Mouse (Mus musculus) neural tube, postnatal 0 days (tissue): ENCODE results near the gene Gm26992. TPM values are rescaled to one million over a fixed set of nuclear protein-coding genes. Genes with fewer than 3 reads are reported as not detected.

ENCODE experiments used
- polyA plus RNA-seq: library from polyadenylated mRNA; unstranded; fragments of >200 nt; fragmentation: Nextera tagmentation; extraction: Ambion mirVana; gene quantifications from 2 replicates; pipeline ENCODE4 v1.2.1, GENCODE M21; 2015

Gene Gm26992
- polyA plus RNA-seq, result 0.54 TPM in 1 of 2 replicates, not detected in the other

GRCm38 (mm10) chrX:103421710-103422109, at the start of gene Gm26992:
Gene Gm26992, plus strand, starts transcription at chrX:103422010.

GRCm38 (mm10) chrX:103414167-103414566, 7.6 kb upstream of the Gm26992 start, which contains the start of gene Tsx:
Gene Tsx, plus strand, starts transcription at chrX:103414467.

Other genes starting within 250 kb of the Gm26992 start
- gene Nap1l2, start 235.4 kb upstream of the Gm26992 start, polyA plus RNA-seq, result 120 TPM in 2 replicates
- gene Cdx4, start 100.6 kb upstream of the Gm26992 start, polyA plus RNA-seq, result not detected in 2 replicates
- 5.0 and 5.3 TPM in 2 replicates for gene Chic1, start 65.5 kb upstream of the Gm26992 start, polyA plus RNA-seq
- 0.26 and 0.29 TPM in 2 replicates for gene Tsx, start 7.5 kb upstream of the Gm26992 start, polyA plus RNA-seq
- not detected in 2 replicates for gene Zcchc13, start 208.6 kb downstream of the Gm26992 start, polyA plus RNA-seq